Mouse (Mus musculus): ENCODE measurements at regions not wholly inside any gene's neighbourhood (a gene's known extent, or its start where the extent isn't known, plus 50 kb on each side); places are given as distances from the start of the nearest gene placed in this dataset.

DNA sequence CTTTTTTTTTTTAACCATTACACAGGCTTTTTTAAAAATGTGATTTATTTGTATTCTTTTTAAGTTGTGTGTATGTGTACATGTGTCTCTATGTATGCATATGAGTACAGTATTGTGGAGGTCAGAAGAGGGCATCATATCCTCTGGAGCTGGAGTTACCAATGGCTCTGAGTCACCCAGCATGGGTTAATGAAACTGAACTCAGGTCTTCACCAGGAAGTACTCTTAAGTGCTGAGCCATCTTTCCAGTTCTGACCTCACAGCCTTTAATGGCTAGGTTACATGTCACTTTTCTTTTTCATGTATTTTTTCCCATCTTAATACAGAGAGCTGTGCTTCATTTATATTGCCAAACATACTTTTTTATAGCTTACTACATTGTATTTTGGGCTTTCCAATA, 136.8 kb downstream of the Kcnj2 start:
- Histone ChIP-seq H3K4me1 (replicated peaks; ENCODE audit: control insufficient read depth, insufficient read depth, low read length) (no peaks in the 10 kb centered on the region), H3K4me2 (ENCODE audit: low read length) (no peak overlapping the region), H3K27me3 (replicated peaks; ENCODE audit: control insufficient read depth, insufficient read depth, low read length) (no peaks in the 10 kb centered on the region), H3K4me3 (replicated peaks; ENCODE audit: low read length) (no peak overlapping the region), H3K36me3 (ENCODE audit: control insufficient read depth, insufficient read depth) (no peaks in the 10 kb centered on the region), H3K9me3 (ENCODE audit: control insufficient read depth, low read length) (no peaks in the 10 kb centered on the region), H3K9ac (replicated peaks; ENCODE audit: low read depth, low read length) (no peak overlapping the region), H3K27ac (ENCODE audit: low read length) (no peak overlapping the region)
- ATAC-seq: no peak

DNA sequence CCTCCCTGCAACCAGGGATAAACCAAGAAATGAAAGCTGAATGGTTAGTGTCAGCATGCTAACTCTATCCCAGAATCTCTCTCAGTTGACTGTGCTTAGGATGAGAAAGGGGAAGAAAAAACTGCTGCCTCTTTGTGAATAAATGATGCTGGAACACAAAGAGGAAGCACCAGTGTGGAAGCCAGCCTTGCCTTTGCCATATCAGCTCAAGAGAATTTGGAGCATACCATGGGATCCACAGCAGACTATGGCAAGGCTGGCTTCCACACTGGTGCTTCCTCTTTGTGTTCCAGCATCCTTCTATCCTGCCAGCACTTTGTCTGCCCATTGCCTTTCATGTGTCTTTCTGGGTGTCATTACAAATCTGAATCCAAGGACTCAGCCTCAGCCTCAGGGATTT, 144.6 kb downstream of the Kcnj2 start:
- Histone ChIP-seq H3K27ac (ENCODE audit: low read length) (no peak overlapping the region), H3K4me3 (replicated peaks; ENCODE audit: low read length) (no peak overlapping the region), H3K4me1 (replicated peaks; ENCODE audit: control insufficient read depth, insufficient read depth, low read length) (peaks cover 13% of the 10 kb centered on the region), H3K9ac (replicated peaks; ENCODE audit: low read depth, low read length) (no peak overlapping the region), H3K27me3 (replicated peaks; ENCODE audit: control insufficient read depth, insufficient read depth, low read length) (no peaks in the 10 kb centered on the region), H3K36me3 (ENCODE audit: control insufficient read depth, insufficient read depth) (no peaks in the 10 kb centered on the region), H3K9me3 (ENCODE audit: control insufficient read depth, low read length) (no peaks in the 10 kb centered on the region), H3K4me2 (ENCODE audit: low read length) (no peak overlapping the region)
- ATAC-seq: no peak

DNA sequence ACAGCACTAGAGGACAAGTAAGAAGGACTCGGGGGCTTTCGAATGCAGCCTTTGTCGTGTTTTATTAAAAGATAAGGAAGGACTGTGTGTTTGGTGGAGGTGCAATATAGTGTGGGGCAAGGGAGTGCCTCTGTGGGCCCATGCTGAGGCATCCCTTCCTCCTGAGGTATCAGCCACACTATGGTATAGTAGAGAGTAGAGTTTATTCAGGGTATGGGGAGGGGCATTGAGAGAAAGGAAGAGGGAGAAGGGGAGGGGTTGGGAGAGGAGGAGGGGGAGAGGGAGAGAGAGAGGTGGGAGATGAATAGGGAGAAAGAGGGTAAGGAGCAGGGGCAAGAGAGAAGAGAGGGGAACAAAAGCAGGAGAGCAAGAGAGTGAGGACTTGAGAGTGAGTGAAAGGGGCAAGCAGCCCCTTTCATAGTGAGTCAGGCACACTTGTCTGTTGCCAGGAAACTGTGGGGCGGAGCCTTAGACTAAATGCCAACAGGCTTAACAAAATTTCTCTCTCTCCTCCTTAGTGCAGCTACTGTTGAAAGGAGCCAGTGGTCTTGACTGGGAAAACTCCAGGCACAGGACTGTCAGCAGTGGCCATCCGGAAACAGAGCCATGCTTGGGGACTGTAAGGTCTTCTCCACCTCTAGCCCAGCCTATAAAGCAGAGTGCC, 146.2 kb downstream of the Kcnj2 start:
- peak; percentile 94 for ATAC-seq
- Histone ChIP-seq H3K4me3 (replicated peaks; ENCODE audit: low read length) (no peak overlapping the region), H3K27me3 (replicated peaks; ENCODE audit: control insufficient read depth, insufficient read depth, low read length) (no peaks in the 10 kb centered on the region), H3K9me3 (ENCODE audit: control insufficient read depth, low read length) (no peaks in the 10 kb centered on the region), H3K9ac (replicated peaks; ENCODE audit: low read depth, low read length) (no peak overlapping the region), H3K27ac (ENCODE audit: low read length) (peak overlapping the region; percentile 61), H3K36me3 (ENCODE audit: control insufficient read depth, insufficient read depth) (no peaks in the 10 kb centered on the region), H3K4me1 (replicated peaks; ENCODE audit: control insufficient read depth, insufficient read depth, low read length) (peaks cover 13% of the 10 kb centered on the region), H3K4me2 (ENCODE audit: low read length) (no peak overlapping the region)
- WGBS: 25% methylated on average over 5 of the region's 5 CpGs

DNA sequence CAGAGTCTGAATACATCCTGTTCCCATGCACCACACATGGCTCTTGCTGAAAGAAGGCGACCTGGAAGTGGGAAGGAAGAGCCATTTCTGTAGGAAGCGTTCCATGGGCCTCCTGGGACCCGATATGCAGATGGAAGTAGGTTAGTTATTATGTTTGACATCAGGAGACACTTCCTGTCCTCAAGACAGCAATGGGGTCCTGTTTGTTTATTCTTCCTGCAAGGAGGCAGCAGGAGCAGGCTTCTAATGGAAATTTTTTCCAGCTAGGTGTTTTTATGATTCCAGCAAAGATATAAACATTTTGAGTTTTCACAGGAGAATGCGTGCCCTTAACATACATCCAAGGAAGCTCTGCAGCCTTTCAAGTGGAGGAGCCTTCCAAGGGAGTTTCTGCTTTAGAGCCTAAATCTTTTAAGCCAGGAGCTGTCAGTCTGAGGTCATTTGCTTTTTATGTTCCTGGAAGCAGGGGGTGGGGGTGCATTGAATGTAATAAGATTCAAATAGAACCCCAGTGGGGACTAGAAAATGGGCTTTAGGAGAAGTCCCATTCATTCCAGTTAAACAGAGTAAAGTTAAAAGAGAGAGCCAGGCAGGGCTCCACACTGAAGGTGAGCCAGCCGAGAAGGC, 146.9 kb downstream of the Kcnj2 start:
- Histone ChIP-seq H3K4me1 (replicated peaks; ENCODE audit: control insufficient read depth, insufficient read depth, low read length) (peaks cover 13% of the 10 kb centered on the region), H3K27me3 (replicated peaks; ENCODE audit: control insufficient read depth, insufficient read depth, low read length) (no peaks in the 10 kb centered on the region), H3K36me3 (ENCODE audit: control insufficient read depth, insufficient read depth) (no peaks in the 10 kb centered on the region), H3K4me2 (ENCODE audit: low read length) (no peak overlapping the region), H3K27ac (ENCODE audit: low read length) (peak overlapping the region; percentile 61), H3K9me3 (ENCODE audit: control insufficient read depth, low read length) (no peaks in the 10 kb centered on the region), H3K4me3 (replicated peaks; ENCODE audit: low read length) (no peak overlapping the region), H3K9ac (replicated peaks; ENCODE audit: low read depth, low read length) (no peak overlapping the region)
- ATAC-seq: peak; percentile 20; the same call in 1 of the 2 replicates
- 6% methylated on average over 5 of the region's 5 CpGs for WGBS

DNA sequence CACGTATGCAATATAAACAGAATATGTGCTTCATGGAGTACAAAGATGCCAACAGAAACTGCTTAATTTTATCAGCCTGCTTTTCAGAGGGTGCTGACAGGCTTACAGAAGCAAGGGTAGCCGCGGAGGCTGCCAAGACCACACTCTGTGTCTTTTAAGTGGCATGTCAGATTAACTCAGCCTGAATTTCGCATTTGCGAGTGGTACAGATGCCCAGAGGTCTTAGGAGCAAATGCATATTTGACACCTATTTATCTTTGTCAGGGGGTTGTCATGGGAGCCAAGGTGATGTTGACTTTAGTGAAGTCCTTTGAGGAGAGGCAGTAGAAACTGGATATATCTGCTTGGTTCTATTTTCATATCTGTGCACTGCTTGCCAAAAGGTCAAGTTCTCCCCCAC, 149.0 kb downstream of the Kcnj2 start:
- H3K9me3 ChIP-seq (ENCODE audit: control insufficient read depth, low read length): no peaks in the 10 kb centered on the region
- 39% methylated on average over 5 of the region's 5 CpGs for WGBS
- H3K27me3 ChIP-seq (replicated peaks; ENCODE audit: control insufficient read depth, insufficient read depth, low read length): no peaks in the 10 kb centered on the region
- no peak overlapping the region for H3K4me3 ChIP-seq (replicated peaks; ENCODE audit: low read length)
- no peak overlapping the region for H3K27ac ChIP-seq (ENCODE audit: low read length)
- no peaks in the 10 kb centered on the region for H3K36me3 ChIP-seq (ENCODE audit: control insufficient read depth, insufficient read depth)
- H3K9ac ChIP-seq (replicated peaks; ENCODE audit: low read depth, low read length): no peak overlapping the region
- no peak overlapping the region for H3K4me2 ChIP-seq (ENCODE audit: low read length)
- no peak for ATAC-seq
- peaks cover 13% of the 10 kb centered on the region for H3K4me1 ChIP-seq (replicated peaks; ENCODE audit: control insufficient read depth, insufficient read depth, low read length)

DNA sequence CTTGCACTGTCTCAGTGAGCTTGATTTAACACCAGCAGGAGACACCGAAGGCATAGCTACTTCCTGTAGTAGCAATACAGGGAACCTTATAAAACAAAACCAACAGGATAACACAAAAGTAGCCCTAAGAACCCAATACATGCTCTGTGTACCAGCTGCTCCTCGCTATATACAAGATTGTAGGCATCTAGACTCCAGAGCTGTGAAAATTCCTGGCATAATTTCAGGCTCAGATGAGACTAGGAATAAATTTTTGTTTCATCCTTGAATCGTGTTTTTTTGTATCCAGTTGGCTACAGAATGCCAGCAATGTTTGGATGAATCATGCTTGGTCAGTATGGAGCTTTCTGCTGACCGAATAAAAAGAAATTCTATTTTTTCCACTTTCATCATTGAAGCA, 157.9 kb downstream of the Kcnj2 start:
- Histone ChIP-seq H3K36me3 (ENCODE audit: control insufficient read depth, insufficient read depth) (no peaks in the 10 kb centered on the region), H3K4me3 (replicated peaks; ENCODE audit: low read length) (no peak overlapping the region), H3K27ac (ENCODE audit: low read length) (no peak overlapping the region), H3K9me3 (ENCODE audit: control insufficient read depth, low read length) (no peaks in the 10 kb centered on the region), H3K9ac (replicated peaks; ENCODE audit: low read depth, low read length) (no peak overlapping the region), H3K27me3 (replicated peaks; ENCODE audit: control insufficient read depth, insufficient read depth, low read length) (no peaks in the 10 kb centered on the region), H3K4me1 (replicated peaks; ENCODE audit: control insufficient read depth, insufficient read depth, low read length) (no peaks in the 10 kb centered on the region), H3K4me2 (ENCODE audit: low read length) (no peak overlapping the region)
- 86% methylated on average over 4 of the region's 4 CpGs for WGBS
- no peak for ATAC-seq

DNA sequence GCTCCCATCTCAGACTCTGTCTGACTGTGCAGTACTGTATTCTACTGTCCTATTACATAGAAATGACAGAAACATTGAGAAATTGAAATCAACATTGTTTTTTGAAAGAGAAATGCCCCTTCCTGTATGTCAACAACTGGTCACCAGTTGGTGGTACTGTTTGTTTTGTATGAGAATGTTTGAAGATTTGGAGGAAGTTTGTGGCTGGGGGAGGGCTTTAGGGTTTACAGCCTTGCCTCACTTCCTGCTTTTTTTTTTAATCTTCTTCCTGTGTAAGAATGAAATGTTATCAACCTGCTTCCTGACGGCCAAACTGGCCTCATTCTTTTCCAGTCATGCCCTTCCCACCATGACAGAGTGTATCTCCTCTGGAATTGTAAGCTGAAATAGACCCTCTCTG, 161.3 kb downstream of the Kcnj2 start:
- Histone ChIP-seq H3K4me3 (replicated peaks; ENCODE audit: low read length) (no peak overlapping the region), H3K9ac (replicated peaks; ENCODE audit: low read depth, low read length) (no peak overlapping the region), H3K4me2 (ENCODE audit: low read length) (no peak overlapping the region), H3K27me3 (replicated peaks; ENCODE audit: control insufficient read depth, insufficient read depth, low read length) (no peaks in the 10 kb centered on the region), H3K27ac (ENCODE audit: low read length) (no peak overlapping the region), H3K4me1 (replicated peaks; ENCODE audit: control insufficient read depth, insufficient read depth, low read length) (no peaks in the 10 kb centered on the region), H3K36me3 (ENCODE audit: control insufficient read depth, insufficient read depth) (no peaks in the 10 kb centered on the region), H3K9me3 (ENCODE audit: control insufficient read depth, low read length) (no peaks in the 10 kb centered on the region)
- WGBS: 74% methylated on average over 1 of the region's 1 CpGs
- no peak for ATAC-seq

DNA sequence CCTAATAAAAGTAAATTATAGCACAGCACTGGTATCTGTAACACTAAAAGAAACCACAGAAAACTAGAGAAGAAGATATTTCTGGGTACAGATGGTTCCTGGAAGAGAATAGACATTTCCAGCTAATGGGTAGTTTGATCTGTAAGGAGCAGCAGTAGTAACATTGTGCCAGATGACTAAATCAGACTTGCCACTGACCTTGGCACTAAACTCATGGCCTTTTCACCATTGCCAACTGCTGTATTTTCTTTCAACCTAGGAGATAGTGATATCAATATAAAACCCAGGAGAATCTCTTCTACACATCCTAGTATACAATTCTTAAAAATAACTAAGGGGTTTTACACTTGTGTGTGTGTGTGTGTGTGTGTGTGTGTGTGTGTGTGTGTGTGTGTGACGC, 170.8 kb downstream of the Kcnj2 start:
- Histone ChIP-seq H3K27ac (ENCODE audit: low read length) (no peak overlapping the region), H3K9ac (replicated peaks; ENCODE audit: low read depth, low read length) (no peak overlapping the region), H3K4me3 (replicated peaks; ENCODE audit: low read length) (no peak overlapping the region), H3K27me3 (replicated peaks; ENCODE audit: control insufficient read depth, insufficient read depth, low read length) (no peaks in the 10 kb centered on the region), H3K36me3 (ENCODE audit: control insufficient read depth, insufficient read depth) (no peaks in the 10 kb centered on the region), H3K4me1 (replicated peaks; ENCODE audit: control insufficient read depth, insufficient read depth, low read length) (no peaks in the 10 kb centered on the region), H3K4me2 (ENCODE audit: low read length) (no peak overlapping the region), H3K9me3 (ENCODE audit: control insufficient read depth, low read length) (no peaks in the 10 kb centered on the region)
- no peak for ATAC-seq
- WGBS: 96% methylated on average over 1 of the region's 1 CpGs

DNA sequence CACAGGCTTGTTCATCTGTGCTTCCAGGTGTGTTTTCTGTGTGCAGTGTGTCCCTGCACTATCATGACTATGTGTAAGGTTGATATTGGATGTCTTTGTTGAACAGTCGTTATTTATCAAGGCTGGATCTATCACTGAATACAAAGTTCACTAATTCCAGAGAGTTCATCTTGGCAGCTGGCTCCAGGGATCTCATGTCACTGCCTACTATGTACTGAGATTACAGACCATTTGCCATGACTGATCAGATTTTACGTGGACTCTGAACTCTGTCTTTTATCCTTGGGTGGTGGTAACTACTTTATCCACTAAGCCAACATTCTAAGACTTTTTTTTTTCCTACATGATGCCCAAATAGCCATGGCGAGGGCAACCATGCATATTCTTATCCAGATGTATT, 173.8 kb downstream of the Kcnj2 start:
- ATAC-seq: no peak
- H3K36me3 ChIP-seq (ENCODE audit: control insufficient read depth, insufficient read depth): no peaks in the 10 kb centered on the region
- WGBS: 77% methylated on average over 3 of the region's 3 CpGs
- no peak overlapping the region for H3K27ac ChIP-seq (ENCODE audit: low read length)
- H3K4me1 ChIP-seq (replicated peaks; ENCODE audit: control insufficient read depth, insufficient read depth, low read length): no peaks in the 10 kb centered on the region
- H3K27me3 ChIP-seq (replicated peaks; ENCODE audit: control insufficient read depth, insufficient read depth, low read length): no peaks in the 10 kb centered on the region
- no peaks in the 10 kb centered on the region for H3K9me3 ChIP-seq (ENCODE audit: control insufficient read depth, low read length)
- no peak overlapping the region for H3K9ac ChIP-seq (replicated peaks; ENCODE audit: low read depth, low read length)
- H3K4me2 ChIP-seq (ENCODE audit: low read length): no peak overlapping the region
- H3K4me3 ChIP-seq (replicated peaks; ENCODE audit: low read length): no peak overlapping the region

DNA sequence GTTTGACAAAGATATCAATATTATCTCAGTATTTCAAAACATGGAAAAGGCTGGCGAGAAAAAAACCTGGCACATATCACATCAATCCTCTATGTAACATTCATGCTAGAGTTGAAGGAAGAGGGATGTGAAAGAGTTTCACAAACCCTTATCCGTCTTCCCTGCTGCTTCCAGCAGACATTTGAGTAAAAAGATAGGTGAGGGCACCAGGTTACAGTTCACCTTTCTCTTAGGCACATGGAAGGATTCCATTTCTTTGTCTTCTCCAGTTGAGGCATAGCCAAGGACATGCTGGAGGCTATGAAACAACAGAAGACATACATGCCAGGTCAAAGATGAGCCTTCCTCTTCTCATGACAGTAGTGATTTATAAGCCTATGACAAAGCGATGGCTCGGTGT, 186.3 kb downstream of the Kcnj2 start:
- no peak overlapping the region for H3K27ac ChIP-seq (ENCODE audit: low read length)
- 93% methylated on average over 4 of the region's 4 CpGs for WGBS
- no peak for ATAC-seq

More for the DNA sequence above, 186.3 kb downstream of the Kcnj2 start:
- no peaks in the 10 kb centered on the region for H3K4me1 ChIP-seq (replicated peaks; ENCODE audit: control insufficient read depth, insufficient read depth, low read length)
- H3K27me3 ChIP-seq (replicated peaks; ENCODE audit: control insufficient read depth, insufficient read depth, low read length): no peaks in the 10 kb centered on the region
- H3K36me3 ChIP-seq (ENCODE audit: control insufficient read depth, insufficient read depth): no peaks in the 10 kb centered on the region
- no peaks in the 10 kb centered on the region for H3K9me3 ChIP-seq (ENCODE audit: control insufficient read depth, low read length)
- H3K9ac ChIP-seq (replicated peaks; ENCODE audit: low read depth, low read length): no peak overlapping the region
- no peak overlapping the region for H3K4me3 ChIP-seq (replicated peaks; ENCODE audit: low read length)
- H3K4me2 ChIP-seq (ENCODE audit: low read length): no peak overlapping the region
